Mouse (Mus musculus) testis, adult 2 months (tissue): ENCODE measurements around the gene Cacna1e.

Source experiments
- CTCF ChIP-seq: fragments of 200-500 bp; IDR thresholded peaks from 2 replicates; pipeline ENCODE4 v1.5.1; 2012; ENCODE audit warnings: low read depth, mild to moderate bottlenecking, inconsistent platforms, low read length, moderate library complexity; ENCODE audit not compliant: control insufficient read depth, insufficient read depth, insufficient replicate concordance
- POLR2A ChIP-seq: fragments of 200-500 bp; IDR thresholded peaks from 2 replicates; pipeline ENCODE4 v1.6.1; 2012; ENCODE audit warnings: low read depth, mild to moderate bottlenecking, inconsistent platforms, low read length, moderate library complexity; ENCODE audit not compliant: control insufficient read depth

- TF ChIP-seq POLR2A (no peak), CTCF (no peak)
Observed at GRCm38 (mm10) chr1:154555811-154556210, 328.5 kb downstream of the Cacna1e start.
